Mouse (Mus musculus) thymus, postnatal 4 days (tissue): ENCODE measurements around the gene Ptgir.

Experiments used
- DNase-seq: peaks from one replicate; pipeline ENCODE4 v3.0.0; 2021

Ptgir gene

GRCm38 (mm10) chr7:16918014-16918413 is 11.7 kb downstream of the Ptgir start:
- DNase-seq = no peak

DNA sequence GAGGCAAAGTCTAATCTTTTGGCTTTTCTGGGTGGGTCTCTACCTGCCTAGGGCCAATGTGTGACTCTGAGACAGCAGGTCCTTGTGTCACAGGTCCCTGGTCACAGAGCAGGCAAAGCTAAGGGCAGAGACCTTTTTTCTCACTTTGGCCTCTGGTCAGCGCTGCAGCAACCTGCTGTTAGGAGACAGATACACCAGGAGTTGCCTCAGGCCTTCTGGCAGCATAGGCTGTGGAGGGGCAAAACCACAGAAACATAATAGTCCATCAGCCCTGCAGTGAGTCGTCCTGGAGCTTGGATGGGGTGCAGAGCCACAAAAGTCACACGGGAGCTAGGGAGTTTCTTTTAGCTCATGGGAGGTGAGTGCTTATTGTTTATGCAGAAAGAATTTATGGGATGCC is 12.4 kb downstream of the Ptgir start:
- DNase-seq = no peak

GRCm38 (mm10) chr7:16919395-16920149 is 13.3 kb downstream of the Ptgir start:
- DNase-seq = no peak

GRCm38 (mm10) chr7:16920150-16920579 is 13.9 kb downstream of the Ptgir start:
- no peak for DNase-seq

DNA sequence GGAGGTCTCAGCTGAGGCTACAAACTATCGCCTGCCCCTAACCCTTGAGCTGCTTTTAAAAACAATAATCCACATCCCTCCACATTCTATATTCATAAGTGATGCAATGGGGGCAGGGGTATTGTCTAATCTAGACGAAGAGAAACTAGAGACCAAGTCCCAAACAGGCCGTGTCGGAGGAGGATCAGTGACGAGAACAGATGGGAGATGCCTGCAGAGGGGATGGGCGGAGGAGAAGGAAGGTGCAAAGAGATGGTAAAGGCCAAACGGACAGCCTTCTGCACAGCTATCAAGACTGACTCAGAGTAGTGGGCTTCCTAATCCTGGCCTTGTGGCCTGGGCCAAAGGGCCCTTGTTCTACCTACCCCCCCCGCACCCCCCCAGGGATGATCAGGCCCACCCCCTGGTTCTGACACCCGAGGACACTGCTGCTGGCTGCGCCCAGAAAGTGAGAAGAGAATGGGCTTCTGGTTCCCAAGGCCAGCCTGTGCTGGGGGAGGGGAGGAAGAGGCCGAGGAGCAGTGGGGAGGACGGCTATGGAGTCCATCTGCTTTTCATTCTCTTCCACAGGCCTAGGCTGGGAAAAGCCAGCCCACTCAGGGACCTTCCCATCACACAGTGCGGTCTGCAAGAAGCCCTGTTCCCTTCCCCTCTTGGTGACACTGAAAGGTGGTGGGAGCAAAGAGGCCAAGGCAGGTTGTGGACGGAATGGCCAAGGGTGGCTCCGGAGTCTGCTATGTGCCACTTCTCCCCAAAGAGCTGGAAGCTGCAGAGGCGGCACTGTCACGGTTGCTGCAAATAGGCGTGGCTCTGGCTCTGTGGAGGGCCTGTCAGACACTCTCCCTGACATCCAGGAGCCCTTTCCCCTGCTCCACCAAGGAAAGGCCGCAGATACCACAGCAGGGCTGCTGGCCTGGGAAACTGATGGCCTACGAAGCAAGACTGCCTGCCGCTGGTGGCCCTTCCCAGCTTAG is 14.8 kb downstream of the Ptgir start:
- DNase-seq = no peak

GRCm38 (mm10) chr7:16921881-16922335 is 15.6 kb downstream of the Ptgir start:
- peak; percentile 33 for DNase-seq

- peak; percentile 64 for DNase-seq
These were observed 16.2 kb downstream of the Ptgir start for GRCm38 (mm10) chr7:16922360-16922973.

DNA sequence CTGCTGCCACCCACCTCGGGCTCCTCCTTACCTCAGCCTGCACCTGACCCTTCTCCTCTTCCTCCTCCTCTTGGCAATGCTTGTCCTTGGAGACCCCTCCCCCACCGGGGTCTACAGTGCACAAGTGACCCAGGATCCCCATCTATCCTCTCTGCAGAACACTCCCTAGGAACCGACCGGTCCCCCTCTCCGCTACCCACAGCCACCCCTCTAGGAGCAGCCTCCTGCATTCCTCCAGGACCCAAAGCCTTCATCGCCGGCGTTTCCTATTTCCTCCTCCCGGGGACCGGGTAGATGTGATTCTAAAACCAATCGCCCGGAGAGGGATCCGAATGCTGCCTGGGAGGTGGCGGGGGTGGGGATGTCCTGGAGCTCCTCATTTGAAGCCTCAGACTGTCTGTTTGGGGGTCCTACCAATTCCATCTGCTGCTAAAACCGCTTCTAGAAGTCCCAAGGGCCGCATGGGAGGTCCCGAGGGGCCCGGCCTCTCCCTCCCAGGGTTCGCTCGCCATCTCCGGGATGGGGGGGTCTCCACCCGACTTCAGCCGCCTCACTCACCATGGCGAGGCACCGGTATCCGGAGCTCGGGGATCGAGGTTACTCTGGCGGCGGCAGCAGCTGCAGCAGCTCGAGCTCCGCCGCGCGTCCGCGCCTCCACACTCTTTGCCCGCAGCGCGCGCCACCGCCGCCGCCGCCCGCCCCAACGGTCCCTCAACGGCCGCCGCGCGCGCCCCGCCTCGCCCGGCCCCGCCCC is 17.2 kb downstream of the Ptgir start:
- peak; percentile 69 for DNase-seq

GRCm38 (mm10) chr7:16924037-16924834 is 17.9 kb downstream of the Ptgir start, which contains the start of gene Calm3:
Gene Calm3, minus strand, starts transcription at chr7:16924114.
- peak; percentile 99 for DNase-seq

- no peak for DNase-seq
These were observed 22.1 kb downstream of the Ptgir start for GRCm38 (mm10) chr7:16928341-16928740.

GRCm38 (mm10) chr7:16930850-16931249 is 24.6 kb downstream of the Ptgir start:
- peak; percentile 81 for DNase-seq

GRCm38 (mm10) chr7:16931968-16932627 is 25.8 kb downstream of the Ptgir start:
- DNase-seq = peak; percentile 90

- DNase-seq = peak; percentile 83
These were observed 26.7 kb downstream of the Ptgir start for GRCm38 (mm10) chr7:16932704-16933577.

DNA sequence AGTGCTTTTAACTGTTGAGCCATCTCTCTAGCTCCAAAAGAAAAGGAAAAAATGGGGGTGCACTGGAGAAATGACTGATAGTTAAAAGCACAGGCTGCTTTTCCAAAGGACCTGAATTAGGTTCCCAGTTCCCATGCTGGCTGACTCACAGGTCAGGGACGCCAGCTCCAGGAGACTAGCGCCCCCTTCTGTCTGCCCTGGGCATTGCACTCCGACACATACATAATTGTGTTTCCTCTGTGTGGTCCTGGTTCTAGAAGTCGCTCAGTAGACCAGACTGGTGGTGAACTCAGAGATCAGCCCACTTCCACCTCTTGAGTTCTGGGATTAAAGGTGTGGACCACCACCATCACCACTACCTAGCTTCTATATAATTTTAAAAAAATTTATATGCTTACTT is 31.0 kb downstream of the Ptgir start:
- DNase-seq = peak; percentile 69

DNA sequence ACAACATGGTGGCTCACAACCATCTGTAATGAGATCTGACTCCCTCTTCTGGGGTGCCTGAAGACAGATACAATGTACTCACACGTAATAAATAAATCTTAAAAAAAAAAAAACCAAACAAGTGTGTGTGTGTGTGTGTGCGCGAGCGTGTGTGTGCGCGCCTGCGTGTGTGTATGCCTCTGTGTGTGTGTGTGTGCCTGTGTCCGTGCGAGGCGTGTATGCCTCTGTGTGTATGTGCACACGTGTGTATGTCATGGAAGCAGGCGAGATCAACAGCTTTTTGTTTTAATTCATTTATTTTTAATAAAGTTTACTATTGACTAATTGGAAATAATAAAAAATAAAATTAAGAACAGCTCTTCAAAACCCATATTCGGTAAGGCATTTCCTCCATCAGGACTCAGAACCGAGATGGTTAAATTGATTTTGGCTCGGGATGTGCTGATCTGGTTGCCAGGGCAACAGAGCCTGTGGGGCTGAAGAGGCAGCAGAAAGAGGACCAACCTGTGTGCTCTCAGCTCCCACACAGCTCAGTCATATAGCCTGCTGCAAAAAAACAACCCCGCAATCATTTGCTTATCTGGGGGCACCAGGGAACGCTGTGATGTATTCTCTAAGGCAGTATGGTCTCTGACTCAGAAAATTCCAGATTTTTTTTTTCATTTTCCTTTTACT is 32.0 kb downstream of the Ptgir start:
- DNase-seq = no peak

GRCm38 (mm10) chr7:16940292-16940691 is 34.0 kb downstream of the Ptgir start:
- DNase-seq = no peak

GRCm38 (mm10) chr7:16942861-16943260 is 36.6 kb downstream of the Ptgir start:
- peak; percentile 54 for DNase-seq

GRCm38 (mm10) chr7:16944061-16944807 is 37.9 kb downstream of the Ptgir start, which contains the start of gene Pnmal2:
Gene Pnmal2, plus strand, starts transcription at chr7:16944682.
- DNase-seq = peak; percentile 95
